11 mouse cellular contexts compared by ENCODE assay signal in the genomic region with DNA sequence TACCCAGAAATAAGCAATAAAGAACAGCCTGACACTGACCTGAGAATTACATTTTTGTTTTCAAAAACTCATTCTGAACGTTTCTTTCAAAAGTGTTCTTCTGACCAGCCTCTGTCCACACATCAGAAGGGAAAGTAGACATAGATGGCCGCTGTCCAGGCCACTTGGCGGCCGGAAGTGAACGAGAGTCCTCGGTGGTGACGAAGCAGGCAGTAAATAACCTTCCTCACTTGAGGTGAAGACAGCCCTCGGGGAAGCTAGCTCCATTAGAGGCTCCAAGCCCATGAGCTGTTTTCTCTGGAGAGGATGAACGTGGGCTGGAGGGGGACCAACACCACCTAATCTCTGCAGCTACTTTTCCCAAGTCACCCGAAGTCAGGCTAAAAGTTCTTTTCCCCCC. TPM values are rescaled to one million over a fixed set of nuclear protein-coding genes. Genes with fewer than 3 reads are reported as not detected.
DNase-seq lines count a peak whose midpoint lies in the region; ATAC-seq and TF ChIP-seq lines count a peak whose summit lies in the region.
"Had no signal": no experiment of that assay in that cellular context is flagged by ENCODE, and none has a peak within 500 bp of the region (broad histone marks: within the 10 kb centered on the region; RNA-seq: fewer than 3 reads in every experiment).

No protein-coding gene starts in this region.

- no peaks in the 10 kb centered on the region for H3K9me3 ChIP-seq in heart, embryonic 10.5 days
- no peaks in the 10 kb centered on the region for H3K9me3 ChIP-seq in forebrain, postnatal 0 days (ENCODE audit: low read length)
- H3K9me3 ChIP-seq: limb, embryonic 15.5 days had no signal

- H3K27ac ChIP-seq in heart, adult 2 months = no peak overlapping the region; the same call in 1 of the 2 replicates
- H3K27ac ChIP-seq in heart, embryonic 10.5 days = no peak overlapping the region
- no peak overlapping the region for H3K27ac ChIP-seq in gastrocnemius, adult 2 months
- H3K27ac ChIP-seq in forebrain, postnatal 0 days (ENCODE audit: low read depth, low read length) = no peak overlapping the region
- H3K27ac ChIP-seq: limb, embryonic 15.5 days; macrophage had no signal

- 26% methylated on average over 10 of the region's 10 CpGs for WGBS in heart, adult 2 months
- 63% methylated on average over 10 of the region's 10 CpGs for WGBS in heart, embryonic 10.5 days
- 85% methylated on average over 10 of the region's 10 CpGs for WGBS in forebrain, postnatal 0 days

- TF ChIP-seq CTCF in heart, adult 2 months (IDR thresholded peaks at IDR 0.05) = no peak
- no peak for TF ChIP-seq CTCF in gastrocnemius, adult 2 months (IDR thresholded peaks at IDR 0.05)
- no peak for TF ChIP-seq CTCF in forebrain, postnatal 0 days (IDR thresholded peaks at IDR 0.05; ENCODE audit: low read depth)

- no peak overlapping the region for H3K4me2 ChIP-seq in forebrain, postnatal 0 days (ENCODE audit: low read depth)
- H3K4me2 ChIP-seq: limb, embryonic 15.5 days had no signal

- intact Hi-C loops in heart, adult 2 months (cut with DNase I) = no loop called here
- intact Hi-C loops in gastrocnemius, adult 2 months (cut with DNase I) = no loop called here
- intact Hi-C loops in heart, postnatal 10 days (cut with DNase I) = no loop called here

- peak; percentile 60 to 76 for DNase-seq in heart, adult 2 months
- no peak for DNase-seq in heart, embryonic 10.5 days (ENCODE audit: low spot score)
- peak; percentile 67 for DNase-seq in 3134 (ENCODE audit: extremely low read depth, insufficient read length, low spot score)
- DNase-seq in gastrocnemius, adult 2 months = peak; percentile 74
- peak; percentile 85 to 88 for DNase-seq in heart, postnatal 10 days
- DNase-seq in forebrain, postnatal 0 days = no peak
- DNase-seq in yolk sac, embryonic 10.5 days (ENCODE audit: low spot score) = no peak

- H3K4me1 ChIP-seq in heart, adult 2 months (ENCODE audit: control insufficient read depth, insufficient read depth, low read length) = peaks cover 11% of the 10 kb centered on the region
- H3K4me1 ChIP-seq in heart, embryonic 10.5 days = peaks cover 26% of the 10 kb centered on the region
- H3K4me1 ChIP-seq in forebrain, postnatal 0 days (ENCODE audit: insufficient read depth) = no peaks in the 10 kb centered on the region

- H3K79me2 ChIP-seq in heart, adult 2 months (replicated peaks; ENCODE audit: control insufficient read depth, insufficient read depth, low read length) = no peaks in the 10 kb centered on the region

- no peak for TF ChIP-seq EP300 in heart, adult 2 months (IDR thresholded peaks at IDR 0.05; ENCODE audit: insufficient read depth, low read depth, low read length)

- H3K36me3 ChIP-seq in heart, adult 2 months (ENCODE audit: control insufficient read depth, insufficient read depth, low read length) = no peaks in the 10 kb centered on the region
- no peaks in the 10 kb centered on the region for H3K36me3 ChIP-seq in heart, embryonic 10.5 days
- no peaks in the 10 kb centered on the region for H3K36me3 ChIP-seq in forebrain, postnatal 0 days (ENCODE audit: insufficient read depth)
- H3K36me3 ChIP-seq: limb, embryonic 15.5 days had no signal

- no peaks in the 10 kb centered on the region for H3K27me3 ChIP-seq in heart, adult 2 months (ENCODE audit: control insufficient read depth, insufficient read depth, low read length)
- H3K27me3 ChIP-seq in heart, embryonic 10.5 days (ENCODE audit: insufficient read depth, poor library complexity, severe bottlenecking) = no peaks in the 10 kb centered on the region
- H3K27me3 ChIP-seq in forebrain, postnatal 0 days (ENCODE audit: insufficient read depth, low read length) = no peaks in the 10 kb centered on the region
- H3K27me3 ChIP-seq: limb, embryonic 15.5 days had no signal

- TF ChIP-seq POLR2A in heart, adult 2 months (IDR thresholded peaks at IDR 0.05; ENCODE audit: insufficient read depth, low read depth, low read length) = 0 out of 2 replicates have a peak, but pooled peaks have one; percentile 25

- ATAC-seq in cerebellum, adult (ENCODE audit: insufficient number of reproducible peaks, low FRiP score, low TSS enrichment) = no peak
- ATAC-seq in forebrain, postnatal 0 days = no peak

- H3K4me3 ChIP-seq in heart, adult 2 months = no peak overlapping the region
- no peak overlapping the region for H3K4me3 ChIP-seq in heart, embryonic 10.5 days
- H3K4me3 ChIP-seq in gastrocnemius, adult 2 months = peak overlapping the region; percentile 23
- no peak overlapping the region for H3K4me3 ChIP-seq in forebrain, postnatal 0 days (ENCODE audit: low read depth, low read length)
- H3K4me3 ChIP-seq: limb, embryonic 15.5 days had no signal

- no peak overlapping the region for H3K9ac ChIP-seq in heart, adult 2 months (ENCODE audit: low read depth, low read length)
- no peak overlapping the region for H3K9ac ChIP-seq in forebrain, postnatal 0 days
- H3K9ac ChIP-seq: limb, embryonic 15.5 days had no signal

RNA-seq across cellular contexts. Expression of a gene that starts 21.2 kb away (rescaled TPM):
- 10 to 100 TPM; 18.0 to 28.4 TPM for total RNA-seq in heart, adult 2 months (2021)
- polyA plus RNA-seq in heart, adult 2 months (2012; rRNA removed) = 18.3 and 20.5 TPM in 2 replicates
- polyA plus RNA-seq in heart, embryonic 10.5 days (2016; fragmentation: Nextera tagmentation; extraction: Ambion mirVana) = 0.65 and 1.3 TPM in 2 replicates
- under 1 TPM; 0.11 to 0.13 TPM for total RNA-seq in gastrocnemius, adult 2 months (2021)
- 10 to 100 TPM; 22.7 to 30.3 TPM for total RNA-seq in heart, postnatal 10 days (2021)
- 7.3 and 8.5 TPM in 2 replicates for total RNA-seq in forebrain, postnatal 0 days (2014; rRNA removed)
- polyA plus RNA-seq in forebrain, postnatal 0 days (2015; fragmentation: Nextera tagmentation; extraction: Ambion mirVana) = 2.8 and 3.4 TPM in 2 replicates
- total RNA-seq: common myeloid progenitor, adult 5-6 weeks had no signal

Comparison
In these comparisons a context has a peak if more than half of its experiments do, and no peak if none do; other contexts are left out.
1. DNase-seq: peak in heart, adult 2 months (2 of 2), 3134 (single experiment), gastrocnemius, adult 2 months (single experiment) and heart, postnatal 10 days (2 of 2); none in heart, embryonic 10.5 days (single experiment), forebrain, postnatal 0 days (single experiment) and yolk sac, embryonic 10.5 days (single experiment).